Mouse (Mus musculus) thymus, postnatal 10 days (tissue): Measurements from ENCODE around the gene Npb.
"Not testable (repeated sequence)": the region's sequence is repeated elsewhere in the genome, so short reads cannot be mapped to it uniquely, and the experiment has no call there.

Experiments used
- DNase-seq, 2 experiments: peaks; one replicate each; pipeline ENCODE4 v3.0.0; 2021; ENCODE audit warnings: low spot score in 2 of 2

Gene Npb

DNA sequence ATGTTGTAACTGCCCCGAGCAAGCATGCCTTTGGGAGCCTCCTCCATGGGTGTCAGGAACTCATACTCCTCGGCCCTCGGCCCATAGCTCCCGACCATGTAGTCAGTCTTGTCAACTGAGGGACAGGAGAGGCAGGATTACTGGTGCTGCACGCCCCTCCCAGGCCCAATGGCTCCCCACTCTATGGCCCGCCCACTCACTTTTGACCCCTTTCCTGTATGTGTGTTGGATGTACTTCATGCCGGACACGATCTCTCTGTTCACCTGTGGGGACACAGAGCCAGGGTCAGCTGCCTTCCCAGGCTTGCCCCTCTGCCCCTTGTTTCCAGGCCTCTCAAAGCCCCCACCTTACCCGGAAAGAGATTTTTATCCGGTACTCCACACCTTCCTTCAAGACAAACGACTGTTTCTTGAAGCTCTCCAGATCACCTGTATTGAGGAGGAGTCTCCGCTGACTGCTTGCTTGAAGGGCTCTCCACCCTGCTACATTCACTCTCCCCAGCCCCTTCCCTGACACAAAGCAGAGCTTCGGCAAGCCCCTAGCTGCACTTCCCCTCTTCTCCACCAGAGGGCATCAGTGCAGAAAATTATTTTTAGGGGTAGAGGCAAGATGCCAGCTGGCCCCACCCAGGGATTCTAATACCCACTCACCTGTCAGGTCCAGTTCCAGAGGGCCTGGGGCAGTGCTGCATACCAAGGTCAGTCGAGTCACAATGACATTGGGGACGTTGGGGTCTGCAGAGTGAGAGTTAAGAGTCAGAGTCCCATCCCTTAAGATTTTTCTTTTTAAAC, 28.8 kb upstream of the Npb start:
- DNase-seq, result peak; percentile 77 to 89

DNA sequence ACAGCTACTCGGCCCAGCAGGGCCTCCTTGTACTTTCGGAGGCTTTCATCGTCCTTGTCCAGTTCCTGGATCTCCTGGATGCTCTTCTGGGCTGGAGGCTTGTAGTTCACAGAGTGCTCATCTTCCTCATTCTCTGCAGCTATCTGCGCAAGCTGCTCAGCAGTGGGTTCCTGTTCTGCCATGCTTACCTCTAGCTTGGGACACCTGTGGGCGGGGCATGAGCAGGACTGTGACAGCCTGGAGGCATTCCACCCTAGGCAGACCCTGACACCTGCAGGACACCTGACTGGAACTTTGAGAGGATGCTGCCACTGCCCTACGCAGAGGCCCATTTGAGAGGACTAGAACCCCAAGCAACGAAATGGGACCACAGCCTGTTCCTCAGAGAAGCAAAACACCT, 28.1 kb upstream of the Npb start:
- DNase-seq, result peak; percentile 24 to 26

DNA sequence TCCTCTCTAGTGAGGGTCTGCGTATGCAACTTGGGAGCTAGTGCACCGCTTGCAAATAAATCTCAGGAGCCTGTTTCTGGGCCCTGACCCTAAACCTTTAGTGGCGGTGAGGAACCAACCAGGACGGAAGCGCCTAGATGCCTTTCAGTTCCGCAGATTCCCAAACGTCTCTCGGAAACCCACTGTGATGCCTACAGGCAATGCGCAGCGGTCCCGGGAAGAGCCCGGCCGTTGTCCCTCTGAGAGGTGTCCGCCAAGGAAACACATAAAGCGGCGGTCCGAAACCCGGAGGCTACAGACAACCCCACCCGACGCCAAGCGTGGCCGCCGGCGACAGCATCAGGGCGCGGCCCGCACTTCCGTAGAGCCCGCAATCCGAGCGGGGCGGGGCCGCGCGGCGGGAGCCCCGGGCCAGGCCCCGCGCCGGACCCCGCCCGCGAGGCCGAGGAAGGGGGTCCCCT, 27.4 kb upstream of the Npb start:
- peak; percentile 22 to 39 for DNase-seq

DNA sequence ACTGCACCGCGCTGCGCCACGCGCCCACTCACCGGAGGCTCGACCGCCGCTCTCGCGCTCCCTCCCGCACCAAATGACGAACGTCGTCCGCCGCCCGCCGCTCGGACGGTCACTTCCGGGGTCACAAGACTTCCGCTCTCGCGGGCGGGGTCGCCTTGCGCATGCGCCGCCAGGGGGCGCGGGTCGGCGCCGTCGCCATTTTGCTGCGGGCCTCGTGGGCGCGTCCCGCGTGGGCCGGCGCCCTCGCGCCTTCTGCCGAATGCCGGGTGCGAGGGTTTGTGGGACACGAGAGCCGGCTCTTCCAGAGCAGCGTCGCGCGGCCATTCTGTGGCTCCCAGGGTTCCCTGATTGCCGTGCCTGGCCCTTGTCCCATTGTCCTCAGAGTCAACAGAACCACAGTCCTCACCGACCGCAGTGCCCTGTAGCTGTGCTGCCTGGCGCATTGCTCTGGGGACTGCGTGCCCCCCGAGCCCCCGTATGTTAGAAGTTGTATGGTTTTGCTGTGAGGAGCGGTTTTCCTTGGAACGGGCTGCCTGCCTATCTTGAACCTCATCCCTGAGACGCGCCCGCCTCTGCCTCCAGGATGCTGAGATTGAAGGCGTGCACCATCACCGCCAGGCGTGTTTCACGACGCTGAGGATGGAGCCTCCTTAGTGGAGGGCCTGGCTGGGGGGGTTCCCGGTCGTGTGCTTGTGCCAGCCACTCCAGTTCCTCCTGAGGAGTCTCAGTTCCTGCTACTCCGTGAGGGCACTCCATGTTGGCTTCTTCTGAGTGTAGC, 26.6 kb upstream of the Npb start, which contains the start of gene Arhgdia:
Arhgdia (minus strand) TSS at position 135 of the 778 bp plus-strand sequence.
- DNase-seq, result peak; percentile 78 to 89

DNA sequence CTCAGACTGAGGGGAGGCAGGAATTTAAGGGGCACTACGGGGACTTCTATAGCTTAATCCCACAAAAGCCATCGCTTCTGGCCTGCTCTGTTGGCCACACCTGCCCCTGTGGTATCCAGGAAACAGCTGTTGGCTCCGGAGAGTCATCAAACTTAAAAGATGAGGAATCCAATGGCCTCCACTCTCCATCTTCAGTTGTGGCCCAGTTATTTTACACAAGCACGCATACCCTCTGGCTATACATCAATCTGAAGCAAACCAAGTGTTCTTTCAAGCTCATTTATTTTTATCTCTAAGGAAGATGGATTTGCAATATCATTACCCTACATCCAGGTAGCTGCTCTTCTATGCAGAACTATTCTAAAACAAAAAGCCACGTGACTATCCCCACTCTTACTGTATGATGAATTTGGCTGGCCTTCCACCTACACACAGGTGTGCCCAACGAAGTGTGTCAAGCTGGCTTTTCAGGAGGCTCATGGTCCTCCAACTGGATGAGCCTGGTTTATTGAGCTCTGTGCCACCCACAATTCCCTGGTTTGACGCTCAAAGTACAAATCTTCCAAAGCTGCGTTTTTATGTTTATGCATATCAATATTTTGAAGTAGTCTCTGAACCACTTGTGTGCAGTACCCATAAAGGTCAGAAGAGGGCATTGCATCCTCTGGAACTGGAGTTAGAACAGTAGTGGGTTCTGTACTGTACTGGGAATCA, 25.9 kb upstream of the Npb start:
- peak; percentile 48 to 54 for DNase-seq

DNA sequence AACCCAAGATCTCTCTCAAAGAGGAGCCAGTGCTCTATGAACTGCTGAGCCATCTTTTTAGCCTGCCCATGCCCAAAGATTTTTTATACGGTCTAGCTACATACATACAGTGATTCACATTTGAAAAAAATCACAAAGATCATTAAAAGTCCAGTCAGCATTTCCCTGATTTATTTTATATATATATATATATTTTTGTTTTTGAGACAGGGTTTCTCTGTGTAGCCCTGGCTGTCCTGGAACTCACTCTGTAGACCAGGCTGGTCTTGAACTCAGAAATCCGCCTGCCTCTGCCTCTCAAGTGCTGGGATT, 25.3 kb upstream of the Npb start:
- not testable (repeated sequence) for DNase-seq

DNA sequence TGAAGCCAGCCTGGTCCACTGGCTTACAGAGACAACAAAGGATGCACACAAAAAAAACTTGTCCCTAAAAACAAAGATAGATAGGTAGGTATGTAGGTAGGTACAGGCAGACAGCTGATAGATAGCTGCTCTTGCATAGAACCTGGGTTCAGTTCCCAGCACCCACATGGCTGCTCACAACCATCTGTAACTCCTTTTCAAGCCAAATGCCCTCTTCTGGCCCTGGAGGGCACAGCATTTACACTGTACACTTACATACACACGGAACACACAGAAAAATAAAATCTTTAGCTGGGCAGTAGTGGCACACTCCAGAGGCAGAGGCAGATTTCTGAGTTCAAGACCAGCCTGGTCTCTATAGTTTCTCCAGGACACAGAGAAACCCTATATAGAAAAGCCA, 24.3 kb upstream of the Npb start:
- DNase-seq, result no peak

DNA sequence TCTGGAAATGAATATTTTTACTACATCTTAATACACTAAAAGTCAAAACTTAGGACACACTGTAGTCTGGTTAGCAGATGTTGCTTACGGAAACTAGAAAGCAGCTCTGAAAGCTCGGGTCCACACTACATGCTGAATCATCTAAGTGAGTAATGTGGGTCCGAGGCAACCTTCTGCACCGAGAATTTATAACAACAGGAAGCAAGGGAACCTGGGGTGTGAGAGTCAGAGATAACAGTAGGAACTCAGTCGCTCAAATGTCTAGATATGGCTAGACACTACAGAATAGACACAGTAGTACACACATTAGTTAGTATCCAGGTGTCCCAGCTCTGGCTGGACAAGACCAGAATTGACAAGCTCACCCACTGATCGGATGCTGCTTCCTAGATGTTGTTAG, 19.7 kb upstream of the Npb start:
- no peak for DNase-seq

DNA sequence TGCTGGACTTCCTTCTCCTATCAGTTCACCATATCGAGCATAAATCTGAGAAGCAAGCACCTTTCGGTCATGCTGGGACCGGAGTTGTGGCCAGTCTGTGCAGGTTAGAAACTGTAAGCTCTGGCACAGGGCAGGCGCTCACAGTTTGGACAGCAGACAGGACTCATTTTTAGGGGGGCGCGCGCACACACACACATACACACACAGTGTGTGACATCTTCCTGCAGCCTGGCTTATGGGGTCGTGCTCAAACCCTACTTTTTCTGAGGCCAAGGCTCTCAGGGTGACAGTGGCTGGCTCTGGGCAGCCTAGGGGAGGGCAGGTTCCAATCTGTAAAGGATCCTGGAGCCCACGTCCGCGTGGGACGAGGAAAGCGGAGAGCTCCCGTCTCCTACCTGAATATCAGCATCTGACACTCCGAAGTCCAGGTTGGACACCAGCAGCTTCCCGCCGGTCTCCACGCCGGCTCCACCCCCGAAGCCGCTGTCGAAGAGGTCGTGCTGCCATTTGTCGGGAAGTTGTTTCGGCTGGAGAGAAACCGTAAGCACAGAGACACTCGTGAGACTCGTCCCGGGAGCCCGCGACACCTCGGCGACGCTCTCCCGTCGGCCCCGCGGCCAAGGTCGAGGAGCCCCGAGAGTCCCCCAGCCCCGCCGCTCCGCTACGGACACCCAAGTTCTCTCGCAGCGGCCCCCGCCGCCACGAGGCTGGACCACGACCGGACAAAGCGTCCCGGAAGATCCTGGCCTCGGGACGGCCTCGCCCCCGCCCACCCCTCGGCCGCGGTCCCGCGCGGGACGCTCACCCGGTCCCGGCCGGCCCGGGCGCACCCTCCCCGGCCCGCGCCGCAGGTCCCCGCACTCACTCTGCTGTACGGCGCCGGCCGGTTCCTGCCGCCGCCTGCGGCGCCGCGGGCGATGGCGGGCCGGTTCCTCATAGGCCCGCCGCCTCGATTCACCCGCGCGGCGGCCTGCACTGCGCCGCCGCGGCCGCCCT, 10.7 kb upstream of the Npb start:
- no peak for DNase-seq

DNA sequence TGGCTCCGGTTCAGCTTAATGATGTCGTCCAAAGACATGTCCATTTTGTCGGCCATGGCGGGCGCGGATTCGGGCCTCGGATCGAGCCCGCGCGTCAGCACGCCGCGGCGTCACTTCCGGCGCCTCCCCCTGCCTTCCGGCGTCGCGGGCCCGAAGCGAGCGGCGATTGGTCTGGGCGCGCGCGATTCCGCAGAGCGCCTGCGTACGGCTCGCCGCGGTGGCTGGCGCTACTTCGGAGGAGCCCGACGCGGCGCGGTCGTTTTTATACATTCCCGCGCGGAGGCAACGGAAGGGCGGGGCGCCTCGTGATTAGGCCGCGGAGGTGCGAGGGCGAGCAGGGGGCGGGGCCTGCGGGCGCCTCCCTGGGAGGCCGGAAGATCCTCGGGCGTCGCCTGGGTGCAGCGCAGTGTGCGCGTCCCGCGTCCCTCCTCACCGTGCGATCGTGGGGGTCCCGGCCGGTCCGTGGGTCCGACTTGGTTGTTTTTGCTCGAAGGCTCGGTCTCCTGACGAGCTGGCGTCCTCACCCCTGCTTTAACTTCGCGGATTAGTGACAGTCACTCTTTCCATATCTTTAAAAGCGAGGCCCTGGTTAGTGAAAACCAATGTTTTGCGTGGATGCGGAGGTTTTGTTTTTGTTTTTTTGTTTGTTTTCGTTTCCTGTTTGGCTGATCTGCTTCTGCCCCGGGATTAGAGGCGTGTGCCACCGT, 9.8 kb upstream of the Npb start, which contains the start of the genes Alyref and Anapc11:
Alyref (minus strand) TSS at position 83 of the 707 bp plus-strand sequence.
Anapc11 (plus strand) TSS at position 139 of the 707 bp plus-strand sequence.
- DNase-seq, result peak; percentile 92 to 93

DNA sequence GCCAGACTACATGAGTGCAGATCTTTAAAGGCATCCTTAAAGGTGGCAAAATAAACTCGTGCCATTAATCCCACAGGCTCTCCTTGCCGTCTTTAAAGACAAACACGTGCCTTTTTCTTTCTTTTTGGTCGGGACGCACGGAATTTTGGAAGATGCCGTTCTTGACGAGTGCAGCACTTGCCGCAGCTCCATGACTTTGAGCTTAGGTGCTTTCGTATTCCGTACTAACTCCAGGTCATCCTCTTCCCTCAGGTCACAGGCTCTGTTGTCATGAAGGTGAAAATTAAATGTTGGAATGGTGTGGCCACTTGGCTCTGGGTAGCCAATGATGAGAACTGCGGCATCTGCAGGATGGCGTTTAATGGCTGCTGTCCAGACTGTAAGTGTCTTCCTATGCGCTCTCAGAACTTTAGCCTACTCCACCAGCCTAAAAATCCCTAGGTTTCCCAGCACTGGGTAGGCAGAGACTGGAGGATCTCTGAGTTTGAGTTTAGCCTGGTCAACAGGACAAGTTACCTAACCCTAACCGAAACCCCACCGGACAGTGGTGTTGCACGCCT, 9.2 kb upstream of the Npb start:
- DNase-seq, result no peak

DNA sequence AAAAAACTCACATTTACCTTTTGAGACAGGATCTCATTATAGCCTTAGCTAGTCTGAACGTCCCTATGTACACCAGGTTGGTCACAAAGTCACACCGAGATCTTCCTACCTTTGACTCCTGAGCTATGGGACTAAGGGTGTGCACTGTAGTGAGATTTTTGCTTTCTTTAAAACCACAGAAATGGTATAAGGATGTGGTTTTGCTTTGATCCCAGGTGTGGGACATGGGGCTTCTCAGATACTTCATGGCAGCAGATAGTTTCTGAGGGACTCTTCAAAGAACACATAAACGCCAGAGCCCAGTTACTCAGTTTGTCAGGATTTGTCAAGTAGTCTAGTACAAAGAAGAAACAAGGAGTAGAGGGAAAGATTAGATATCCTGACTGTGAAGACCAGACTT, 7.6 kb upstream of the Npb start:
- no peak for DNase-seq

DNA sequence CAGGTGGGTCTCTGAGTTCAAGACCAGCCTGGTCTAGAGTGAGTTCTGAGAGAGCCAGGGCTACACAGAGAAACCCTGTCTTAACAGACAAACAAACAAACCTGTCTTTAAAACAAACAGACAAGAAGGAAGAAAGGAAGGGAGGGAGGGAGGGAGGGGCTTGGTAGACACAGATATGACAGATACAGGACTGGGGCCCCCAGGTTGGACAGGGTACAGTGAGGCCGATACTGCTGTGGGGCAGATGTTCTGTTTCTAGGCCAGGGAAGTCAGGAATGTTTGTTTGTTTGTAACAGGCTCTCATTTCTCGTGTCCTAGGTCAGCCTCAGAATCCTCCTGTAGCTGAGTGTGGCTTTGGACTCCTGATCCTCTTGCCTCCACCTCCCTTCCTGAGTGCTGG, 4.7 kb upstream of the Npb start:
- no peak for DNase-seq

DNA sequence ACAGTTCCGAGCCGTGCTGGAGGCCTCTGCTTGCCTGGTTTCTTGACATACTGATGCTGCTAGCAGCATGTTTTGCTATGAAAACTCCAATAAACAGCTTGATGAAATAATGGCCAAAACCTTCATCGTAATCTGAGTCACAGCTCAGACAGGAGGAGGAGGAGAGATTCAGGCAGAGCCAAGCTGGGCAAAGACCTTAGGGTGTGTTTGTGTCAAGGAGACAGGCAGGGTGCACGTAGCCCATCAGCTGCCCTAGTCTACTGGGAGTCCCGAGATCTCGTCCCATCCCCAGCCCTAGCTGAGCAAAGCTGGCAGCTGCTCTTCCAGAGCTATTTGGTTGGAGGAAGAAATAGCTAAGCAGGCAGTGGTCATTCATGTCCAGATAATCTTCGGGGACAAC, 2.6 kb upstream of the Npb start:
- DNase-seq, result no peak

DNA sequence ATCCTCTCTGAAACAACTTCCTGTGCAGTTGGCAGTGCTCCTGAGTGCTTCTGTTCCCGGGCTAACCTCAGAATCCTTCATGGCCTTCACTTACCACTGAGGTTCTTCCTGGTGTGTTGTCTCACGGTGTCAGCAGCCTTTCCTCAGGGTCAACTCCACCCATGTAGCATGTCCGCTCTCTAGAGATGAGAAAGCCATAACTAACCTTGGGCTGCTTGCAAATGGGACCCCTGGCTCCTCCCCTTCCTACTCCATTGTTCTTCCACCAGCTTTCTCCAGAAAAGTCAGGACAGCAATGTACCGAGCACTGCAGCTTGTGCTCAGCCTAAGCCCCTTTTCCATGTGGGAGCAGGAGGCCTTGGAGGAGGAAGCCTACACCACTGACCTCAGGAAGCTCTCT, 1.5 kb upstream of the Npb start:
- DNase-seq, result no peak

DNA sequence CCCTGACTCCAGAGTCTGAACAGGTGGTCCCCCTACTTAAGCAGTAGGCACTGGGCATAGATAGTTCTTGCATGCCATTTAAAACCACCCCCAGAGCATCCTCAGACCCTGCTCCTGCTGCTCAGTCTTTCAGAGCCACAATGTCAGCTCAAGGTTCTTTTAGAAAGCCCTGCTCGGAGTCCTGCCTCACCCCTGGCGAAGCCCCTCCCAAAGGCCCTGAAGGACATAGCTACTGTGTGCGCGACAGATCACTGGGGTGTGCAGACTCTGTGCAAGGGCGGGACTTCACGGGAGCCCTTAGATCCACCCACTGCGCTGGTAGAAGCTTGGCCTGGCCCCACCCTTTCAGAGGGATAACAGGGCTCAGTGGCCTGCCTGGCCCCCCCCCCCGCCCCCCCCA, 973 bp downstream of the Npb start:
- no peak for DNase-seq

DNA sequence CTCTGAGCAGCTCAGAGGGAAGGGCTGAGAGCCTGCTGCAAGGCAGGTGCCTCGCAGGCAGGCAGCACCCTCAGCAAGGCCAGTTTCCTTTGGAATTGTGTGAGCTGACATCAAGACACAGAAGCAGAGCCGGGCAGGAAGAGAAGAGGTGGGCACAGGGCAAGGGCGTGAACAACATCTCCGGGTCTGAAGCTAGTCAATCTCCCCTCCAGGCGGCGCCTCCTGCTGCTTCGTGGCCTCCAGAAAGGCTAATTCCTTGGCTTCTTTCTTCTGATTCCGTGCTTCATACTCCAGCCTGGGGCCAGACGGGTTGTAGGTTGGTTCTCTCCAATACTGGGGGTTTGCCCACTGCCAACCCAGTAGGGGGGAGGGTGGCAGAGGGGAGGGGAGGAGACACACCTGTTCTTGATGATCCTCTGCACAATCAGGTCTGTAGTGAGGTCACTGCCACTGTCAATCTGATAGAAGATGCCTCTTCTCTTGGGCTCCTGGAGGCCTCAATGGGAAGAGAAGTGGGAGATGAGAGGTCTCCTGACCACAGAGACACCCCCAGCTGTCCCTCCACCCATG, 2.3 kb downstream of the Npb start:
- no peak for DNase-seq

DNA sequence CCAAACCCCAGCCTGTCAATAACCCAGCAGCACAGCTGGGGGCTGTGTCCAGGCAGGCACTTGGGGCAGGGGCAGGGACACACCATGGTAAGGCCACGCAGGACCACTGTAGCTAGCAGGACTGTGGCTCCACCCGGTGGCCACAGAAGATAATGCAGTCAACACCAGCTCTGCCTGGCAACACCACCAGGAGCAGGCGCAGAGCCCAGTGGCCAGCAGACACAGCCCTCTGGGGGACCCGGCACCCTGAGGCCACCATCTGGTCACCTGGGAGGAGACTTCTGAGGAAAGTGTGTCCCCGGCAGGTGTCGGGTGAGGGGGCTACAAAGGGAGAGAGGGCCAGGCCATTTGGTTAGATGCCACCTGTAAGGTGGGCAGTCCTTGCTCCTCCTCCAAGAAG, 4.5 kb downstream of the Npb start:
- peak; percentile 54 to 79 for DNase-seq

DNA sequence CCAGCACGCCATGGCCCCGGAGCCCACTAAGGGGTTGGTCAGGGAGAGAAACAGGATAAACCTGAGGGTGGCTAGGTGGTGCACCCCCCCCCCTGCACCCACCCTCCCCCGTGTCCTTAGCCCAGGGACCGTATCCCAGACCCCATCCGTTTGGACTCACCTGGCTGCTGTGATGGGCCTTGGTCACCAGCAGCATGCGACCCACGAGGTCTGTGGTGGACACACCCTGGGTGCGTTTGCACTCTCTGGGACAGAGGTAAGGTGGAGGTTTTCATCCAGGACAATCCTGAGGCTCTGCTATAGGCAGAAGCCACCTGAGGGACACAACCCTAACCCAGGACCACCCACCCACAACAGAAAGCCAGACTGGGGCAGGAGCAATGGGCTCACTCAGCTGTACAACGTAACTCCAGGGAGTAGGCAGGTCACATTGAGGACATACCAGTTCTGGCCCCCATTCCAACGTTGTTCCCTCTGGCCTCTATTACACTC, 5.2 kb downstream of the Npb start:
- no peak for DNase-seq

DNA sequence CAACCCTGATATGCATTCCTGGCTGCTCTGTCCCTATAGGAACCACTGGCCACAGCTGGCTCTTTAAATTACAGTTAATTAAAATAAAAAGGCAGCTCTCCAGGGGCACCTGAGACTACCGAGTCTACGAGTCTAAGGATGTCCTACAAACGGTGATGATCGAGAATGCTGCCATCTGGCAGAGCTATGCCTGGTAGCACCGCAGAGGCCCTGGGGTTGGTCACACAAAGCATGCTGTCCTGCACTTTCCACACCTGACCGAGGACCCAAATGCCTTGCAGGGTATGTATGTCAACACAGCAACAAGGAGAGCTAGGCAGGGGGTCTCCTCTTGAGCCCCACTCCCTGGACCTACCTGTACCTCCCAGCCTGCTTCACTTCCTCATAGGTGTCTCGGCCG, 5.7 kb downstream of the Npb start:
- no peak for DNase-seq
